Mouse (Mus musculus): ENCODE data around the gene Hps1.

Gene Hps1

DNA sequence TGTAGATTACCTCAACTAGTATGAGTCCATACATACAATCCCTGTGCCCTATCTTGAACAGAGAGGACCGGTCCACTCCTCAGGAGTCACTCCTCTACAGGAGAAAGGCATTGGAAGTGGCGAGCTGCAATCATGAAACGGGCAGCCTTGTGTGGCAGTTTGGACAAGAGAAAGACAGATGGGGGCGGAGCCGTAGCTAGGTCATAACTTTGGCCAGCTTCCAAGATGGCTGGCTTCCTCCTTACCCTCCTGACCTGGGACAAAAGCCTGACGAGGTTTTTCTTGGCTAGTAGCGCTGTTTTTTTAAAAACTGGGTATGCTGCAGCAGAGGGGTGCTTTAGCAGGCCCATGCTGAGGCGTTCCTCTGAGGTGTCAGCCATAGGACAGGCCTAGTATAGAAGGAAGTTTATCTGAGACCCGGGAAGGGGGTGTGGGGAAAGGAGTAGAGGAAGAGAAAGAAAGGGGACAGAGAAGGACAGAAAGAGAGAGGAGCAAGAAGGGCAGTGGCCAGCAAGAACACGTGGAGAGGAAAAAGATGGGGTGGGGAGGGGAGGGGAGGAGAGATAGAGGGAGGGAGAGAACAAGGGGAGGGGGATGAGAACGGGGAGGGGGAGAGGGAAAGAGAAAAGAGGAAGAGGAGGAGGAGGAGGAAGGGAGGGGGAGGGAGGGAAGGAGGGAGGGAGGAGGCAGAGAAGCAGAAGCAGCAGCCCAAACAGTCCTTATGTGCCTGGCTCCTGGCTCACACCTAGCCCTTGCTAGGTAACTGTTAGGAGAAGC is 26.4 kb downstream of the Hps1 start:
- DNase-seq, result peak; percentile 91

DNA sequence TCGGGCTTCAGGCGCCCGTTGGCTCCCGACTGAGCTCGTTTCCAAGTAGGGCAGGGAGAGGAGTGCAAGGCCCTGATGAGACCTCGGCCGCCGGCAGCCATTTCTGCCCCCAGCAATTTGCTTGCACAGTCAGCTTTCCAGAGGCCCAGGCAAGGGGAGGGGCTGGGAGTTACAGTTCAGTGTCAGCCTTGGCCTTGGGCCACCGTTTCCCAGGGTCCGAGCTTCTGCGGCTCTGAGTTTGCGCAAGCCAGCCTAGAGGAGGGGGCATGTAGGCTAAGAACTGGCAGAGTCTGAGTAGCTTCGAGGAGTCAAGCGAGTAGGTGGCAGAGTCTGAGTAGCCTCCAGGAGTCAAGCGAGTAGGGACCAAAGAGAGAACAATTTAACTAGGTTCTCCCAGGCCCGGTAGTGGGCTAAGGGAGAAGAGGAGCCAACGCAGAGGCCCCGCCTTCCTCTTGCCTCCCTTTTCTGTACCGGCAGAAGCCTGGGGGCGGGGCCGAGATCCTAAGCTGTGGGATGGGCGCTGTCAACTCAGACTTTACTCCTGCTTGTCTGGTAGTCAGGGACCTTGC is 27.3 kb downstream of the Hps1 start, which contains the start of gene Pyroxd2:
Gene Pyroxd2 (minus strand): TSS at position 413 of the 569 bp plus-strand sequence.
- DNase-seq, result peak; percentile 95

DNA sequence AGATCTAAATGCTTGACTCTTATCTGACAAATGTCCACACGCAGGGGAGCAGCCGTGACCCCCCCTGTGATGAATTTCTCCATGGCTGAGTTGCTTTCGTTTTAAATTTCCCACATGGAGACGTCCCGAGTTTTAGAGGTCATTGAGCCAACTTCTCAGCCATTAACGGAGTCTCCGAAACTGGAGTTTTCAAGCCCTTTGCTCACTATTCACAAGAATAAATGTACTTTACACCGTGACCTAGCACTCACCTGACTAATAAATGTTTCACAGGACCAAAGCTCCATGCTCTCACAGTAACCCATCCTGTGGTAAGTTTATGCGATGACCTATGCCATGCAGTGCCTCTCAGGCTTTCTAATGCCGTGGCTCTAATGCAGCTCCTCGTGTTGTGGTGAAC is 29.6 kb downstream of the Hps1 start:
- no peak for DNase-seq

DNA sequence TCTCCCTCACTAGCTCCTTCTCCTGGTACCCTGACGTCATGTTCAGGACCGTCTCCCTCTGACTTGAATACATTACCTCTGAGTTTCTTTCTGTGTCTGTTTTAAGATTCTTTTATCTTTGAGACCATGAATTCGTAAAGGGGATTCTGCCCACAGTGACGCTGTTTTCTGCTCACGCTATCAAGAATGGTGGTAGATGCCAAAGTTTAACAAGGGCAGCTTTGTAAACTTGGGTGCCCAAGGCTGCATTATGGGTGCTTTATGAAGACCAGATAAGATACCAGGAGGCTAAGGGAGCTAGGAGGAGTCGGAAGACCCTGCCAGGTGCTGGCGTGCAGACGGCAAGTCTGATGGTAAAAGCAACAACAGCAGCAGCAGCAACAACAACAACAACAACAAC is 33.1 kb downstream of the Hps1 start:
- no peak for DNase-seq

DNA sequence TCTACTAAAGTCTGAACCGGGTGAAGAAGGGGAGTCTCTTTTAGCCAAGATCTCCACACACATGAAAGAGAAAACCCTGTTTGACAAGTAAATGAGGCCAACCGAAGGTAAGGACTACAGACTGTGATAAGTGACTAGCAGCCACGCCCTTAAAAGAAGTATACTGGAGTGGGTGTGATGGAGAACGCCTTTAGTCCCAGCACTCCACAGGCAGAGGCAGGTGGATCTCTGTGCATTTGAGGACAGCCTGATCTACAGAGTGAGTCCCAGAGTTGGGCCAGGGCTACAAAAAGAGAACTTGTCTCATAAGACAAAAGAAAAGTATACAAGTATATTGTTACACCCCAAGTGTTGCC is 33.9 kb downstream of the Hps1 start:
- DNase-seq, result no peak

DNA sequence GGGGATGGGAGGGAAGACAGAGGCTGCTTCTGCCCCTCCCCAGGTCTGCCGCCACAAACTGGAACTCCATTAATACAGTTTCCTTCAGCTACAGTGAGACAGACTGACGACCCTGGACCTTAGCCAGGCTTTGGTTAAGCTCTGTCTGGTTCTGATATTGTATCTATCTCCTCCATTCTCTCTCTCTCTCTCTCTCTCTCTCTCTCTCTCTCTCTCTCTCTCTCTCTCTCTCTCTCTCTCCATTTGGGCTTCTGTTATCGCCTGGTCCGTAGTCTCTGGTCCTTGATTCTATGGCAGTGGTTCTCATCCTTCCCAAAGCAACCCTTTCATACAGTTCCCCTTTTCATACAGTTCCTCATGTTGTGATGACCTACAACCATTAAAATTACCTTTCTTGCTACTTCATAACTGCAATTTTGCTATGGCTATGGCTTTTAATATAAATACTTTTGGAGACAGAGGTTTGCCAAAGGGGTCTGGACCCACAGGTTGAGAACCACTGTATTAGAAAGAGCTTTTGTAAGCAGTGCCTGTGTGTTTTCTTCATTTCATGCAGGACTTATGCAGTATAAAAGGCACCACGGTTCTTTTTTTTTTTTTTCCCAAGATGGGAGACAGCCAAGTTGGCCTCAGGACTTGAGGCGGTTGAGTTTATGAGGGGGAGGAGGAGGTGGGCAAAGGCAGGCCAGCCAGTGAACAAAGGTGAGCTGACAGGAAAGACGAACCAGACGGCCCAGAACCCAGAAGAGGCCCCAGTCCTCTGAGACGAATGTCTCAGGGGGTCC is 34.5 kb downstream of the Hps1 start:
- DNase-seq, result no peak

DNA sequence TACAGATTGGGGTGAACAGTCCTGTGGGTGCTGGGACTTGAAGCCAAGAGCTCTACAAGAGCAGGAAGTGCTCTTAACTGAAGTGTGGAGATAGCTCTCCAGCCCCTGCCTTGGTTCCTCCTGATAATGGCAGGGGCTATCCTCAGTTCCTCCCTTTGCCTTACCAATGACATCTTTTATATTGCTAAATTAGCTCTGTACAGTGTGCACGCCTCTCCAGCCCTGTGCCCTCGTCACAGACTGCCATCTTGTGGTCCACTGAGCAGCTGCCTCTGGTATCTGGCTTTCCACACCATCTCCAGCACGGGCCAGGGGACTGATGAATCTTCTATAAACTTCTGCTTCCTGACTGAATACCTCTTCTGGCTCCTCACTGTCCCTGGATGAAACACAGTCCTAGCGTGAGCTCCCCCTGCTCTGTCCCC is 35.6 kb downstream of the Hps1 start:
- DNase-seq, result peak; percentile 82

DNA sequence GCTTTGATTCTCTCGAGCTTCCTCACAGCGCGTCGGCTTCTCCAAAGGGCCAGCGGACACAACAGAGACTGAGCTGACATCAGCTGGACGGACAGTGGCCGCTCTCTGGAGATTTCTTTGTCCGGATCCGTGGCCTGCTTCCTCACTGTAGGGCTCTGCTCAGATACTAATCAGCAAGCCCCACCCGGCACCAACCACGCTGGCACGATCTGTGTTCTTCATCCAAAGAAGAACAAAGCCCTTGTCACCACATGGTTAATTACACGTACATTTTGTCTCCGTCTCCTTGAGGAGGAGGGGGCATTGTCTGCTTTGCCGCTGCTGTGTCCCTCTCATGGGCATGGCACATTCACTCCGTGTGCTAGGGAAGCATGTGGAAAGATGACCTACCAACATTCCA is 36.5 kb downstream of the Hps1 start:
- DNase-seq, result no peak

DNA sequence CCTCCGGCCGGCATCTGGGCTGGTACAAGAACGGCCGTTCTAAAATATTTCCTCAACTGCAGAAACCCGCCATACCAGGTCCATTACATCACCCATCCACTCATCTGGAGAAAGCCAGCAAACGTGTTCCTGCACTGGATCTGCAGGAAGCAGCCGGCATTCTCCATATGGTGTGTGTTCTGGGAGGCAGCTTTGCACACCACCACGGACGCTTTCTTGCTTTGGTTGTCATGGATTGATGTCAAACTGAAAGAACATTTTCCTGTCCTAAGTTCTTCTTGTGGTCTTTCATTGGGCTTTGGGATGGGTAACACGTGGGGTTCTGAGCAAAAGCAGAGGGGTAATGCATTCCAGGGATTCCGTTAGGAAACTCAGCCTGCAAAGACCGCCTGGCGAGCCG is 37.9 kb downstream of the Hps1 start:
- no peak for DNase-seq

DNA sequence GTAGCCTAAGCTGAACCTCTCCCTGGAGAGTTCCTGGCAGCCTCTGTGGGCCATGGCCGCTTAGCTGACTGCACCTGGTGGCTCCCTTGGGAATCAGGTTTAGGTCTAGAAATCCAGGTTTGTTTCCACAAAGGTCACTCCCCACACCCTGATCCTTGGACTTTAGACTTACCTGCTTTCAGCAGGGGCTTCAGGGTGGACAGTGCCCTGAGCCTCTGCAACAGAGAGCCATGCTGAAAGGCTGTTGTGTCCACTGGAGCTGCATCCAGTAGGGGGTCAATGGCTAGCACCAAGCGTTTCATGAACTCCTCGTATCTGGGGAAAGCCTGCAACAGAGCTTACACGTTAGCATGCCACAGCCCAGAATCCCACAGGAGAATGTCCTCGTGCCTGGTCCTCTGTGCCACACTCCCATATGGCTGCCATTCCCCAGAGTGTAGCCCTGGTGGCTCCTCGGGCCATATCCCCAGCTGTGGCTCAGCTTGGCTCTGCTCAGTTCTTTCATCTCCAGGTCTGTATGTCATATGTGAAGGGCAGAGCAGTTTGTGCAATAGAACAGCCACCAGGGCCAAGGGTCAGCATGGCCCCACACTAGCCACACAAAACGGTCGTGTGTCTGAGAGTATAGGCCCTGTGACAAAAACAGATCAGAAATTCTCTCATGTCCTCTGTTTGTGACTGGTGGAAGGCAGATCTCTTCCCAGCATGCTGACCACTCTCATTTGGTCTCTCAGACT is 39.4 kb downstream of the Hps1 start:
- no peak for DNase-seq

DNA sequence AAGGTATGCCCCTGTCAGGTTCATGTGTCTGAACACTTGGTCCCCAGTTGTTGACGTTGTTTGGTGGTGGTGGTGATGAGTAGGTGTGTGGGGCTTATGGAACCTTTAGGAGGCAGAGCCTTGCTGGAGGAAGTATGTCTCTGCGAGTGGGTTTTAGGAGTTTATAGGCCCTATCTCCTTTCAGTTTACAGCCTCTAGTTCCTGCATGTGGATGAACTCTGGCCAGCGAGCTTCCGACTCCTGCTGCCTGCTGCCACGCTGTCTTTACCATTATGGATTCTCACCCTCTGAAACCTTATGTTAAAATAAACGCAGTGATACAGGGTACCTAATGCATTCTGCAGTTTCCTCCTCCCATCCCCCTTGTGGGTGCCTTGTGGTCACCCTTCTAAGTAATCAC is 40.0 kb downstream of the Hps1 start:
- no peak for DNase-seq

DNA sequence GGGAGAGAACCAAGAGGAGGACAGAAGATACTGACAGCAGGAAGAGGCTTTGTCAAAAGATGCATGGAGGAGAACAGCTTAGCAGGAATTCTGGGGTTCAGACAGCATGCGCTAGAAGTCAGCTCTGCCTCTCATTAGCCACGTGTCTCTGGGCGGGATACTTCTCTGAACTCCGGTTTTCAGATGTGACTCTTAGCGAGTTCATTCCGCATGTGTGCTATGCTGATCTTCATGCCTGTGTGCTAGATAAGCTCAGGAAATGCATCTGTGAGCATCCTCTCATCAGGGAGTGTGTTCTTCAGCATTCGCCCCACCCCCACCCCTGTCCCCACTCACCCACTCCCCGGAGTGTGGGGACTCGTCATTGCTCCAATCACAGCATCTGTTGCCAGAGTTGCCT is 42.0 kb downstream of the Hps1 start:
- no peak for DNase-seq

DNA sequence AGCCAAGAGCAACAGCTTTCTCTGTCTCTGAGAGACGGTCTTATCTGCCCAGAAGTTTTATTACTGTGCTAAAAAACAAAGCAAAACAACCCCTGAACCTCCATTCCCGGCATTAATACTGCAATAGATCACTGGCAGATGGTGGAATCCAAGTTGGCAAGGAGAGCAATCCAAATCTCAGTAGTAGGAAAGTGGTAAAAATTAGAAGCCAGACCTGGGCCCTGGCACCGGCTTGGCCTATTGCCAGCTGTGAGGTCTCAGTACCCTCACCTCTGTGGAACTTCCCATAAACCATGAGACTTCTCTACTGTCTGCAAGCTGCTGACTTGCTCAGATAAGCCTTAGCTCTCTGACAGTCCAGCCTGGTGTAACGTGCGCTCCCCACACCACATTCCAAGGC is 44.8 kb downstream of the Hps1 start:
- no peak for DNase-seq

DNA sequence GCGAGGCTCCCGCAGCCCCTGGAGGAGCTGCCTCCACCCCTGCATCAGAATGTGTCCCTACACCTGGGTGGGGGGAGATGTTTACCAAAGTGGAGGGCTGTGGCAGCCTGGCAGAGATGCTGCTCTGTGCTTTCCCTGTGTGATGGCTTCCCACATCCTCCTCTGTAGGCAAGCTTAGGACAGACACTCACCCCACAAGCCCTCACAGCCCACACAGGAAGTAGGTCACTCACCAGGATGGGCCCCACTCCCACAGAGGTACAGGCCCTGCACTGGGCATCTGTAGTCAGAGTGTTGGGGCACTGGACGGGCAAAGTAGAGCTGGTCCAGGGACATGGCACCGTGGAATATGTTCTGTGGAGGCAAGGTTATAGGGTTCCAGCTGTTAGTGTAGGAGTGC is 52.4 kb downstream of the Hps1 start:
- DNase-seq, result no peak

DNA sequence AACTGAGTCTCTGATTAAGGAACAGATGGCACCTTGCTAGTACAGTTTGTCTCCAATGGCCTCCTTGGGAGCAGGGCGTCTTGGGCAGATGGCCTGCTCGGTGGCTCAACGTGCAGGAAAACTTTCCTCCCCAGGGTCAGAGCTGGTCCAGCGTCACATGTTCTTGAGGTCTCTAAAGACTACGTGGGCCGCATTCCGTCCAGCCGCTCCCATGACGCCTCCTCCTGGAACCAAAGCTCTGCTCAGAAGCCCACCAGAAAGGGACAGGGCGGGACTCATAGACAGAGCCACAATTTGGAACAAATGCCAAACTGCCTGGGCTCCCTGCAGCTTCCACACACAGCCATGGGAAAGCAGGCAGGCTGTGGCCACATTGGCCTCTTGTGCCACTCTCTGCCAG is 53.0 kb downstream of the Hps1 start:
- DNase-seq, result no peak

DNA sequence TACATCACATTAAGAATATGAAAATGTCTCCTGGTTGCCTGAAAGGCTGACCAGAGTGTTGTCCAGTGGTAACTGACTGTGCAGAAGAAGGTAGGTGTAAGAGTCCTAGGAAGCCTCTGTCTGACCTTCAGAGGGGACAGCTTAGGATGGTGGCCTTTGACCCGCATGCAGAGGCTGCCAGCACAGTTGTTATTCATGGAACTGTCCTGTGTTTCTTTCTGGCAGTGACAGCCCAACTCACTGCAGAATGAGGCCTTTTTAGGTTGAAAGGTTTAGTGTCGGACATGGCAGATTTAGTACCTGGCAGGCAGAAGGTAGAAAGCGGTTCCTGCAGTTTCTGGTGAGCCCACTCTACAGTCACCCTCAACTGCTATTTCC is 53.8 kb downstream of the Hps1 start:
- DNase-seq, result peak; percentile 73

DNA sequence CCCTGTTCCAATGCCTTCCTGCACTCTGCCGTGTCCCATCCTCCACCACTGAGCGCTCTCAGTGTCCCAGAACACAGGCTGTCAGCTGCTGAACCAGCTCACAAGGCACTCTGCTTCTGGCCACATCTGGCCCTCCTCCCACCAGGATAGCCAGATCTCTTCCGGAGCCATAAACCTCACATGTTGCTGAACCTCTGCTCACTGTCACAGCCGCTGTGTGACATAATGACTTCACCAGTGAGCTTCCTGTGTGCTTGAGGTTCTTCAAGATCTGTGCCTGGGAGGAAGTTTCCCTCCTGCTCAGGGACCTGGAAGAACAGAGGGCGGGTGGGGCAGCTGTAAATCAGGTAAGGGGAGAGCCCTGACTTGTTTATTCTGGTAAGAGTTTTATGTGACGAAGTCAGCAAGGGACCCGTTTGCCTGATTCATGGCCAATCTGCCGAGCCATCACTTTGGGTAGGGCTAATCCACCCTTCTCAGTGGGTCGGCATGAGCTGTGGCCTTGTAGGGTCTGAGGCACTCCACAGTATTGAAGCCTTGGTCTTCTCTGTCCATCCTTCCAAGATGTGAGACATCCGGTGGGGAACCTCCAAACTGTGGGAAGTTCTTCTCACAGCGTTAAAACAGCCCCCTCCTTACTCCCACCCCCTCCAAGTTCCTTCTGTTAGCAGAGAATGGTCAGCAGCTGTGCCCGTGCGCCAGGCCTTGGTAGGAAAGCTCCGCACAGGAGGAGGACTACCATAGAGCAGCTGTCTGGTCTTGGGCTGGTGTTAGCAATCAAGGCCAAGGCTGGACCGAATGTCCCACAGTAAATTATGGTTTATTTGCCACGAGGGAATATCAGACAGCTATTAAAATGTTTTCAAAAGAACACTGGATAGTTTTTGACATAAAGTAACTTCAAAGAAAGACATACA is 54.5 kb downstream of the Hps1 start:
- DNase-seq, result peak; percentile 56

DNA sequence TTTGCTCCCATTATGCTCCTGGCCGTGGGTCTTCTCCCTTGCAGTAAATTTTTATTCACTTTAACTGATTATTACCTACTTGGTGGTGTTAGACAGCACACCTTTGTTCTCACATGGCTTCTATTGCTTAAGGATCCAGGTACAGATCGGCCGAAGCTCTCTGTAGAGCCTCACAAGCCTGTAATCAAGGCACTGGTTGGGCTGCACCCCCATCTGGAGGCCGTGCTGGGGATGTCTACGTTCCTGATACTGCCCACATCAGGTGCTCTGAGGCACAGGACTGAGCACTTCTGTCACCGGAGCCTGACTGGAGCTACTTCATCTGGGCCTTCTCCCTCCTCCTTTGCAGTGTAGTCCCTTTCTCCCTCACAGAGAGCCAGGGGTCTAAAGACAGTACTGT is 56.5 kb downstream of the Hps1 start:
- DNase-seq, result peak; percentile 25

DNA sequence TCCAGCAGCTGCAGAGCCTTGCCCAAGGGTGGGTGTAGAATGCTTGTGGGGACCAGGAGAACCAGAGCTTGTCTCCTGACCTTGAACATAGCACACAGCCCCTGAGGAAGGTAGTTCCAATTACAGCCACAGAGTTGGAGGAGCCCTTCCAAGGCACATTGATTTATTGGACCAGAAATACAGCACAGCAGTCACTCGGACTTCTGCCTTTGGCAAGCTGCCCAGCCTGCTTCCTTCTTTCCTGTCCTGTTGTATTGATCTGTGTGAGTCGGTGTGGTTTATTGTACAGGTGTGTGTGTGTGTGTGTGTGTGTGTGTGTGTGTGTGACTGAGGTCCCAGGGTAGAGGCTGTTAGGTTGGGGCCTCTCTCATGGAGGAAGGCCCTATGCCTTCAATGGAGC is 57.3 kb downstream of the Hps1 start:
- peak; percentile 55 for DNase-seq

DNA sequence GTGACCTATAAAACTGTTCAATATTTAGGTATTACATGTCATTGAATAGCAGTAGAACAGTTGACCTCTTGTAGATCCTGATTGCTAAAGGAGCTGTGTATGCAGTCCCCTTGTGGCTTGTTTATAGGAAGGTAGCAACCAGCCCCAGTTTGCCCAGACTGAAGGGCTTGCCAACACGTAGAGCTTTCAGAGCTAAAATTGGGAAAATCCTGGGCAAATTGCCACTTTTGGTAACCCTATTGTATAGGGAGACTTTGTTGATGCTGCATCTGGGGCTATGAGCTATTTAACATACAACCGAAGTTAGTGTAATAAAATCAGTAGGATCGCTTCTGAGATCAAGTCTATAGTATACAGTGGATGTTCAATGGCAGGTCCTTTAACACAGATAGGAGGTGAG is 61.7 kb downstream of the Hps1 start:
- DNase-seq, result no peak

DNA sequence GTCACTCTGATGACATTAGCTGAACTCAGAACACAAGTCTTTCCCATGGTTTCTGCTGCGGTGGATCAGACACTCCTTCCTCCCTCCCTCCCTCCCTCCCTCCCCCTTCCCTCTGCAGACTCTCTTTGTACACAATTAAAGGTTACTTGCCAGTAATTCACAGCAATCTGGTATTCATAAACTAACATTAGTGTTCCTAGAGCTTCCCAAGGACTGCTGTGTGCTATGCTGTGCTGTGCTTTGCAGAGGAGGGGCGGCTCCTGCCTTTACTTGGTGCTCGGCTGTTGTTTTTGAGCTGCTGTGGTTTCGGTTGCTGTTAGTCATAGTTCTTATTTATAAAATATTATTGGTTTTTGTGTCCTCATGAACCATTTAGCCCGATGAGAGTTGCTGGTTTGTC is 62.1 kb downstream of the Hps1 start:
- no peak for DNase-seq

DNA sequence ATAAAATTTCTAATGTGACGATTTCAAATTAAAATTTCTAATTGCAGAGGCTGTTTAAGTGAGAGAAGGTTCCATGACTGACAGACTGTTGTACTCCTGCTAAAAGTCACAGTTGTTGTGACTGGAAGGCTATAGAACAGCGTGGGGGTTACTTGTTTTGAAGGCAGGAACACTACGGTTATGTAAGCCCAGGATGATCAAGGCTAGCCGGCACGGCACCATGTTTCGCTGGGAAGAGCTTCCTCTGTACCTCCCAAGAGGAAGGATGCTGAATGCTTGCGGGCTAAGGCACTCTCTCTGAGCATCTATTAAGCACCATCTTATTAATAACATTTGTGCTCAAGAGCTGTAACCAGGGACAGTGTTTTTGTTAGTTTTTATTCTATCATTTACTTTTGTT is 63.3 kb downstream of the Hps1 start:
- no peak for DNase-seq

Data from kidney, postnatal 10 days (tissue).